Mouse (Mus musculus) gonadal fat pad, adult 2 months (tissue): Measurements from ENCODE around the gene Atg101. TPM values are rescaled to one million over a fixed set of nuclear protein-coding genes. Genes with fewer than 3 reads are reported as not detected.

ENCODE experiments used
- DNase-seq: peaks from one replicate; pipeline ENCODE4 v3.0.0-alpha.2; 2012; ENCODE audit warnings: low read depth
- polyA plus RNA-seq: library from polyadenylated mRNA; depleted of rRNA; stranded (reverse); fragments of >200 nt; gene quantifications from 2 replicates; pipeline ENCODE4 v1.2.3, GENCODE M21; 2012; rRNA removed

Atg101 gene
- polyA plus RNA-seq, 1 experiment = 42.7 TPM

DNA sequence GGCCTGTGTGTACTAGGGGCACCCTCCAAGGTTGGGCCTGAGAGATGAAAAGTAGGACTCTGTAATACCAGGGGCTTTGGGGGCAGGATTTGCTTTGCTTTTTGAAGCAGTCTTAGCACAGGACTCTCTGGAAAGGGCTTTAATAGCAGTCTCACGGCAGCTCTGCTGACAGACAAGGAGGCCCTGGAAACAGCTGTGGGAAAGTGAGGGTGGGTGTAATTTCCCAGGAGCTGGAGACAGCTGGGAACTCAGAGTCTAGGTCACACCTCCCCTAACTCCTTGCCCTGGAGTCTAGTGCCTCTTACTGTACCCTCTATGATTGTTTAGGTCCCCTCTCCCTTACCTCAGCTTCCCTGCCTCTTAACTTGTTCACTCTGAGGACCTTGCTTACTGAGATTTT lies 49.1 kb downstream of the Atg101 start:
- DNase-seq = no peak

DNA sequence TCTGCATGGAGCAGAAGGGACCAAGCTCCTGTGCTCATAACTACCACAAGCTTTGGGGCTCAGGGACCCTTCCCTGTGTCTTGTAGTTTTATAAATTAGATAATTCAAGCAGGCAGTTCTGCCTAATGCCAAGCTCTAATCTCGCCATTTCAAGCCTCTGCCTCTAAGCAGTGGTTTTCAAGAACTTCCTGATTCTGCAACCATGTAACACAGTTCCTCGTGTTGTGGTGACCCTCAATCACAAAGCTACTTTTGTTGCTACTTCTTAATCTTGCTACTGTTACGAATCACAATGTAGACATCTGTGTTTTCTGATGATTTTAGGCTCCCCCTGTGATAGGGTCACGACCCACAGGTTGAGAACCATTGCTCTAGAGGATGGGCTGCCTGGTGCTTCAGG lies 49.6 kb downstream of the Atg101 start:
- DNase-seq = no peak

DNA sequence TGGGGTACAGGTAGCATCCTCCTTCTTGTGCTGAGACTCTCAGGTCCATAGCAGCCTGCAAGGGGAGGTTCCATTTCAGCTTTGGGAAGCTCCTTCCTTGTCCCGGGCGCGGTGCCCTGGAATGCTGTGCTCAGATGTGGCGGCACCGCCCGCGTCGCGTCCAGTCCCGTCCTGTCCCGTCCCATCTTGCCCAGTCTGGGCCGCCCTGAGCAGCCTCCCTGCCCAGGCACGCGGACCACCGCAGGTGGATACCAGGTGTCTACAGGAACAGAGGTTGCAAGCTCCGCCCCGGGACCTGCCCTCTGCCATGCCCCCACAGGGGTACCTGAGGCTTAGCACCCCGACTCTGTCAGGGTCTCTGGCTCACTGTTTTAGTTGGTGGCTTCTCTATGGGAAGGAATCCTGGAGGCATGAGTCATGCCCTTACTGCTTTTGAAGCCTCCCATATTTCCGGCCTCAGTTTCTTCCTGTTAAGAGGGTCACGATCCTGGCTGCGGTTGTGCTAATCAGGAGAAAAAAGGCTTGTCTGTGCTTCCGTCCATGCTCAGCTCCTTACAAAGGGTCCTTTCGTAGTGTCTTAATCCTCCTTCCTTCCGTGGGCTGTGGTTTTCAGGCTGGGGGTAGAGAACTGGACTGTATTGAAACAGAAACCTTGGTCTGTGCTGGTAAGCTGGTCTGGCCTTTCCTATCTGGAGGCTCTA lies 52.6 kb downstream of the Atg101 start:
- DNase-seq = no peak

- DNase-seq = peak; percentile 69
Observed at GRCm38 (mm10) chr15:101338359-101338758, 54.3 kb downstream of the Atg101 start.

DNA sequence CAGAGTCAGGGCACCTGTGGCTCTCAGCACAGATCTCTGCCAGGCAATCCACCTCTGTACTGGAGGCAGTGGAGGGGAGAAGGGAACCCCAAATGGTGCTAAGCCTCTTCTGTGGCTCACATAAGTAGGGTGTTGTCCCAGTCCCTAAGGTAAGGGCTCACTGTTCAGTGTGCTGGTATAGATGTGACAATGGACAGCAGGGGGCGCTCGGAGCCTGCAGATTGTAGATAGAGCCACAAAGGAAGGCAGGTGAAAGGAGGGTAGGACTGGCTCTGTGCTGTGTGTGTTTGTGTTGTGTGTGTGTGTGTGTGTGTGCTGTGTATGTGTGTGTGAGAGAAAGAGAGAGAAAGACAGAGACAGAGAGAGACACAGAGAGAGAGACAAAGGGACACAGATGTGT lies 55.5 kb downstream of the Atg101 start:
- DNase-seq = no peak

Other genes starting within 250 kb of the Atg101 start
- gene Gm47841, start 236.9 kb upstream of the Atg101 start, polyA plus RNA-seq = 0.47 TPM in 1 of 2 replicates, not detected in the other
- 4.8 and 5.1 TPM in 2 replicates for gene Fignl2, start 205.7 kb upstream of the Atg101 start, polyA plus RNA-seq
- gene Ankrd33, start 168.5 kb upstream of the Atg101 start, polyA plus RNA-seq = not detected in 2 replicates
- gene Acvrl1, start 155.8 kb upstream of the Atg101 start, polyA plus RNA-seq = 45.9 and 52.0 TPM in 2 replicates
- 32.7 and 35.4 TPM in 2 replicates for gene Acvr1b, start 110.2 kb upstream of the Atg101 start, polyA plus RNA-seq
- gene Grasp, start 60.1 kb upstream of the Atg101 start, polyA plus RNA-seq = 6.9 and 8.5 TPM in 2 replicates
- gene Nr4a1, start 30.0 kb upstream of the Atg101 start, polyA plus RNA-seq = 18.2 and 36.9 TPM in 2 replicates
- gene 6030408B16Rik, start 8.9 kb downstream of the Atg101 start, polyA plus RNA-seq = 10.3 and 11.5 TPM in 2 replicates
- gene Krt80, start 85.9 kb downstream of the Atg101 start, polyA plus RNA-seq = 4.2 and 5.1 TPM in 2 replicates
- gene Krt7, start 126.8 kb downstream of the Atg101 start, polyA plus RNA-seq = 20.0 and 23.0 TPM in 2 replicates
- 0.22 TPM in 1 of 2 replicates, not detected in the other for gene Krt87, start 154.5 kb downstream of the Atg101 start, polyA plus RNA-seq
- gene Krt88, start 163.5 kb downstream of the Atg101 start, polyA plus RNA-seq = 0.14 and 0.38 TPM in 2 replicates
- not detected in 2 replicates for gene Krt81, start 179.5 kb downstream of the Atg101 start, polyA plus RNA-seq
- not detected in 2 replicates for gene Krt86, start 189.2 kb downstream of the Atg101 start, polyA plus RNA-seq
- gene Krt83, start 207.2 kb downstream of the Atg101 start, polyA plus RNA-seq = 0.13 TPM in 1 of 2 replicates, not detected in the other
- not detected in 2 replicates for gene Gm49425, start 233.0 kb downstream of the Atg101 start, polyA plus RNA-seq
- gene Krt84, start 248.5 kb downstream of the Atg101 start, polyA plus RNA-seq = not detected in 2 replicates